Mouse (Mus musculus) spleen, adult 2 months (tissue): ENCODE measurements at regions not wholly inside any gene's neighbourhood (a gene's known extent, or its start where the extent isn't known, plus 50 kb on each side); places are given as distances from the start of the nearest gene placed in this dataset.
A peak's percentile ranks its signal among the peaks of the same experiment; 100 is the strongest.

Experiments used
- DNase-seq, 2 experiments: peaks; one replicate each; pipeline versions ENCODE4 v3.0.0 to v3.0.0-alpha.2; 2012 to 2021; ENCODE audit warnings: low spot score in 2 of 2, low read depth in 1 of 2
- H3K27ac ChIP-seq: fragments of 200-500 bp; 2 replicates; pipeline ENCODE4 v1.5.1; 2012; ENCODE audit warnings: low read length, inconsistent platforms; ENCODE audit not compliant: insufficient read depth
- H3K27me3 ChIP-seq: fragments of 200-500 bp; 2 replicates; pipeline ENCODE4 v1.6.1; 2012; ENCODE audit warnings: mild to moderate bottlenecking, moderate library complexity, low read length, inconsistent platforms; ENCODE audit not compliant: control insufficient read depth, insufficient read depth
- H3K36me3 ChIP-seq: fragments of 200-500 bp; 2 replicates; pipeline ENCODE4 v1.6.1; 2012; ENCODE audit warnings: mild to moderate bottlenecking, low read length, inconsistent platforms; ENCODE audit not compliant: control insufficient read depth, insufficient read depth
- H3K4me1 ChIP-seq: fragments of 200-500 bp; 2 replicates; pipeline ENCODE4 v1.6.1; 2011; ENCODE audit warnings: inconsistent platforms; ENCODE audit not compliant: control insufficient read depth, insufficient read depth, insufficient read length
- H3K4me3 ChIP-seq: fragments of 200-500 bp; 2 replicates; pipeline ENCODE4 v1.5.1; 2011; ENCODE audit warnings: mild to moderate bottlenecking, inconsistent platforms; ENCODE audit not compliant: insufficient read depth, insufficient read length; ENCODE audit errors: extremely low read depth
- CTCF ChIP-seq: fragments of 200-500 bp; IDR thresholded peaks from 2 replicates; pipeline ENCODE4 v1.5.1; 2011; ENCODE audit warnings: mild to moderate bottlenecking, inconsistent platforms; ENCODE audit not compliant: insufficient read depth, insufficient read length, insufficient replicate concordance; ENCODE audit errors: extremely low read depth
- POLR2A ChIP-seq: fragments of 200-500 bp; IDR thresholded peaks from 2 replicates; pipeline ENCODE4 v1.6.1; 2011; ENCODE audit warnings: low read depth, low read length, inconsistent platforms
- WGBS: fragments of 180-500 bp; shearing (Covaris S2); methylation state at CpG from one replicate; pipeline ENCODE4 v1.1.7; 2018; 5-methylcytosine and 5-hydroxymethylcytosine counted together

- Histone ChIP-seq H3K36me3 (no peaks in the 10 kb centered on the region), H3K27ac (no peak overlapping the region), H3K4me3 (no peak overlapping the region), H3K4me1 (no peaks in the 10 kb centered on the region), H3K27me3 (no peaks in the 10 kb centered on the region)
- WGBS = 31% methylated on average over 18 of the region's 18 CpGs
- DNase-seq = peak in 1 of 2 experiments; percentile 15
- TF ChIP-seq POLR2A (no peak), CTCF (peak; percentile 49; the same call in 1 of the 2 replicates)
Observed at GRCm38 (mm10) chr15:52160181-52161088, 1724.3 kb upstream of the Gm7489 start.

GRCm38 (mm10) chr15:52161089-52161442 lies 1723.6 kb upstream of the Gm7489 start:
- no peaks in the 10 kb centered on the region for H3K4me1 ChIP-seq
- no peak overlapping the region for H3K4me3 ChIP-seq
- H3K36me3 ChIP-seq = no peaks in the 10 kb centered on the region
- no peak overlapping the region for H3K27ac ChIP-seq
- TF ChIP-seq CTCF (no peak), POLR2A (no peak)
- H3K27me3 ChIP-seq = no peaks in the 10 kb centered on the region
- no peak for DNase-seq
- WGBS = 31% methylated on average over 3 of the region's 3 CpGs

GRCm38 (mm10) chr15:52161568-52162316 lies 1723.0 kb upstream of the Gm7489 start:
- Histone ChIP-seq H3K27ac (no peak overlapping the region), H3K36me3 (no peaks in the 10 kb centered on the region), H3K27me3 (no peaks in the 10 kb centered on the region), H3K4me3 (no peak overlapping the region), H3K4me1 (no peaks in the 10 kb centered on the region)
- TF ChIP-seq CTCF (no peak), POLR2A (no peak)
- DNase-seq = no peak
- WGBS = 71% methylated on average over 19 of the region's 19 CpGs

GRCm38 (mm10) chr15:52166144-52166543 lies 1718.6 kb upstream of the Gm7489 start:
- no peaks in the 10 kb centered on the region for H3K4me1 ChIP-seq
- no peak overlapping the region for H3K27ac ChIP-seq
- no peak for DNase-seq
- H3K36me3 ChIP-seq = no peaks in the 10 kb centered on the region
- 85% methylated on average over 4 of the region's 4 CpGs for WGBS
- no peaks in the 10 kb centered on the region for H3K27me3 ChIP-seq
- TF ChIP-seq CTCF = no peak
- no peak for TF ChIP-seq POLR2A
- no peak overlapping the region for H3K4me3 ChIP-seq

GRCm38 (mm10) chr15:52166595-52167443 lies 1717.9 kb upstream of the Gm7489 start:
- H3K36me3 ChIP-seq = no peaks in the 10 kb centered on the region
- no peaks in the 10 kb centered on the region for H3K4me1 ChIP-seq
- no peak for DNase-seq
- no peaks in the 10 kb centered on the region for H3K27me3 ChIP-seq
- TF ChIP-seq CTCF (no peak), POLR2A (no peak)
- H3K27ac ChIP-seq = no peak overlapping the region
- WGBS = 81% methylated on average over 10 of the region's 10 CpGs
- H3K4me3 ChIP-seq = no peak overlapping the region

- DNase-seq = no peak
- TF ChIP-seq CTCF (no peak), POLR2A (no peak)
- 36% methylated on average over 5 of the region's 5 CpGs for WGBS
- Histone ChIP-seq H3K27ac (no peak overlapping the region), H3K4me3 (no peak overlapping the region), H3K4me1 (no peaks in the 10 kb centered on the region), H3K27me3 (no peaks in the 10 kb centered on the region), H3K36me3 (no peaks in the 10 kb centered on the region)
Observed at GRCm38 (mm10) chr15:52167811-52168210, 1716.9 kb upstream of the Gm7489 start.
